Comparison of ENCODE assay signal across 9 mouse cellular contexts in genomic region chr7:98537210-98537966, GRCm38 (mm10). TPM values are rescaled to one million over a fixed set of nuclear protein-coding genes. Genes with fewer than 3 reads are reported as not detected.
DNase-seq lines count a peak whose midpoint lies in the region; ATAC-seq lines count a peak whose summit lies in the region.
"Had no signal": no experiment of that assay in that cellular context is flagged by ENCODE, and none has a peak within 500 bp of the region (broad histone marks: within the 10 kb centered on the region; RNA-seq: fewer than 3 reads in every experiment).

No protein-coding gene starts in this region.

- no peaks in the 10 kb centered on the region for H3K9me3 ChIP-seq in lung, embryonic 15.5 days
- no peaks in the 10 kb centered on the region for H3K9me3 ChIP-seq in heart, embryonic 15.5 days (replicated peaks)
- H3K9me3 ChIP-seq in limb, embryonic 13.5 days = no peaks in the 10 kb centered on the region
- H3K9me3 ChIP-seq in stomach, embryonic 16.5 days (replicated peaks; ENCODE audit: control insufficient read depth, low read length) = no peaks in the 10 kb centered on the region

- no peak for DNase-seq in lung, postnatal 36 days
- no peak for DNase-seq in right cerebral cortex, adult 18-20 months
- no peak for DNase-seq in layer of hippocampus, postnatal 10 days (ENCODE audit: low spot score in 2 of 2)
- DNase-seq: cerebellum, adult 2 months; right cerebral cortex, postnatal 25 days had no signal

- H3K4me3 ChIP-seq in lung, embryonic 15.5 days = no peak overlapping the region
- H3K4me3 ChIP-seq in heart, embryonic 15.5 days = no peak overlapping the region
- no peak overlapping the region for H3K4me3 ChIP-seq in limb, embryonic 13.5 days
- no peak overlapping the region for H3K4me3 ChIP-seq in stomach, embryonic 16.5 days (replicated peaks; ENCODE audit: low read length)

- no peaks in the 10 kb centered on the region for H3K27me3 ChIP-seq in lung, embryonic 15.5 days
- no peaks in the 10 kb centered on the region for H3K27me3 ChIP-seq in heart, embryonic 15.5 days
- H3K27me3 ChIP-seq in limb, embryonic 13.5 days = no peaks in the 10 kb centered on the region
- no peaks in the 10 kb centered on the region for H3K27me3 ChIP-seq in stomach, embryonic 16.5 days (ENCODE audit: control insufficient read depth, insufficient read depth, low read length)

- peaks cover 34% of the 10 kb centered on the region for H3K4me1 ChIP-seq in lung, embryonic 15.5 days
- peaks cover 32% of the 10 kb centered on the region for H3K4me1 ChIP-seq in heart, embryonic 15.5 days (replicated peaks)
- peaks cover 24% of the 10 kb centered on the region for H3K4me1 ChIP-seq in limb, embryonic 13.5 days
- H3K4me1 ChIP-seq in stomach, embryonic 16.5 days (ENCODE audit: control insufficient read depth, insufficient read depth, low read length) = peaks cover 21% of the 10 kb centered on the region

- no peak overlapping the region for H3K4me2 ChIP-seq in lung, embryonic 15.5 days
- no peak overlapping the region for H3K4me2 ChIP-seq in heart, embryonic 15.5 days
- H3K4me2 ChIP-seq in limb, embryonic 13.5 days (replicated peaks) = no peak overlapping the region
- H3K4me2 ChIP-seq in stomach, embryonic 16.5 days (ENCODE audit: low read depth, low read length) = no peak overlapping the region

- ATAC-seq in lung, embryonic 15.5 days (ENCODE audit: borderline replicate concordance, extremely low read depth, low FRiP score, low TSS enrichment) = peak; percentile 56; the same call in 1 of the 2 replicates
- ATAC-seq in heart, embryonic 15.5 days (replicated peaks; ENCODE audit: insufficient number of reproducible peaks, insufficient read depth, low FRiP score, low read depth) = no peak
- peak; percentile 40 for ATAC-seq in limb, embryonic 13.5 days (ENCODE audit: low FRiP score, low read depth)
- ATAC-seq in stomach, embryonic 16.5 days (ENCODE audit: insufficient read depth, low FRiP score) = peak; percentile 59

- H3K27ac ChIP-seq in lung, embryonic 15.5 days = peak overlapping the region; percentile 75
- H3K27ac ChIP-seq in heart, embryonic 15.5 days = peak overlapping the region; percentile 51
- H3K27ac ChIP-seq in limb, embryonic 13.5 days = peak overlapping the region; percentile 44; the same call in 1 of the 2 replicates
- H3K27ac ChIP-seq in stomach, embryonic 16.5 days (ENCODE audit: low read length) = peak overlapping the region; percentile 90

- no peaks in the 10 kb centered on the region for H3K36me3 ChIP-seq in lung, embryonic 15.5 days
- no peaks in the 10 kb centered on the region for H3K36me3 ChIP-seq in heart, embryonic 15.5 days
- no peaks in the 10 kb centered on the region for H3K36me3 ChIP-seq in limb, embryonic 13.5 days
- H3K36me3 ChIP-seq in stomach, embryonic 16.5 days (ENCODE audit: control insufficient read depth, insufficient read depth, low read length) = no peaks in the 10 kb centered on the region

- H3K9ac ChIP-seq in lung, embryonic 15.5 days = no peak overlapping the region
- H3K9ac ChIP-seq in heart, embryonic 15.5 days = no peak overlapping the region
- H3K9ac ChIP-seq in limb, embryonic 13.5 days = no peak overlapping the region
- 0 out of 2 replicates have a peak overlapping the region, but pooled peaks have one; percentile 6 for H3K9ac ChIP-seq in stomach, embryonic 16.5 days (ENCODE audit: low read length)

- WGBS in lung, embryonic 15.5 days = 32% methylated on average over 10 of the region's 10 CpGs
- WGBS in heart, embryonic 15.5 days = 47% methylated on average over 10 of the region's 10 CpGs
- WGBS in limb, embryonic 13.5 days = 35% methylated on average over 10 of the region's 10 CpGs
- 26% methylated on average over 10 of the region's 10 CpGs for WGBS in stomach, embryonic 16.5 days

RNA-seq across cellular contexts. Expression of gene Lrrc32, which starts 48.3 kb away (rescaled TPM):
- polyA plus RNA-seq in lung, embryonic 15.5 days (2015; fragmentation: Nextera tagmentation; extraction: Ambion mirVana) = 4.8 and 5.5 TPM in 2 replicates
- polyA plus RNA-seq in heart, embryonic 15.5 days (2015; fragmentation: Nextera tagmentation; extraction: Ambion mirVana) = 7.3 and 9.1 TPM in 2 replicates
- polyA plus RNA-seq in limb, embryonic 13.5 days (2015; fragmentation: Nextera tagmentation; extraction: Ambion mirVana) = 5.8 and 7.0 TPM in 2 replicates
- polyA plus RNA-seq in stomach, embryonic 16.5 days (2015; fragmentation: Nextera tagmentation; extraction: Ambion mirVana) = 9.5 and 13.9 TPM in 2 replicates
- 1 to 10 TPM; 3.1 to 3.5 TPM for total RNA-seq in layer of hippocampus, postnatal 10 days (2021)
